Mouse (Mus musculus): ENCODE results near the gene S100a6.

S100a6 gene

GRCm38 (mm10) chr3:90626266-90627021, 13.8 kb downstream of the S100a6 start:
- no peak for DNase-seq (ENCODE audit: low spot score)

GRCm38 (mm10) chr3:90627366-90627765, 14.7 kb downstream of the S100a6 start:
- no peak for DNase-seq (ENCODE audit: low spot score)

- DNase-seq (ENCODE audit: low spot score) = peak; percentile 26
Measured at GRCm38 (mm10) chr3:90627807-90628206, 15.1 kb downstream of the S100a6 start.

- DNase-seq (ENCODE audit: low spot score) = no peak
Measured at GRCm38 (mm10) chr3:90629298-90629697, 16.6 kb downstream of the S100a6 start.

GRCm38 (mm10) chr3:90631984-90632383, 19.3 kb downstream of the S100a6 start:
- no peak for DNase-seq (ENCODE audit: low spot score)

DNA sequence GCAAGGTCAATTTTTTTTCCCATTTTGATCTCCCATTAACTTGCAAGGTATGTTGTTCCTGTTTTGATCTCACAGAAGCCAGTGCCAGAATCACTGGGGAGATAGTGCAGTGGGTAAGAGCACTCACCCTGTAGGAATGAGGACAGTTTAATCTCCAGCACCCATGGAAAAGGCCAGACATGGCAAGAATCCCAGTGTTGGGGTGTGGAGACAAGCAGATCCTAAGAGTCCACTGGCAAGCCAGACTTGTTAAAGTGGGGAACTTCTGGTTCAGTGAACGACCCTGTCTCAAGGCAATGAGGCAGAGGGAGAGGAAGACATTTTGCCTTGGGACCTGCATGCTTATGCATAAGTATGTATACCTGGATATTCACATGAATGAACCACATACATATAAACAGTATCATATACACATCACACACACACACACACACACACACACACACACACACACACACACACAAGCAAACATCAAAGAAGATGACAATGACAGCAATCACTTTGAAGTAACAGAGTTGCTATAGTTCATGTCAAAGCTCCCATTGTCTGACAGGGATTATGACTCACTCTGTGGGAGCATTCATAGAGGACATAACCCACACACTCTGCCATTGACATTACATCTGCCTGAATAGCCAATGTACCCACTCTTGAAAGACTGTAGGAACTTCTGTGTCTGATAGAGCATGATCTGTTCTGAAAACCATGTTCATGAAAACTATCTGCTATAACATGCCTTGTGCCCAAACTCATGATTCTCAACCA, 26.0 kb downstream of the S100a6 start:
- no peak for DNase-seq (ENCODE audit: low spot score)

- peak; percentile 55 for DNase-seq (ENCODE audit: low spot score)
Measured at GRCm38 (mm10) chr3:90639511-90640154, 27.0 kb downstream of the S100a6 start.

- DNase-seq (ENCODE audit: low spot score) = no peak
Measured at GRCm38 (mm10) chr3:90640981-90641380, 28.3 kb downstream of the S100a6 start.

- DNase-seq (ENCODE audit: low spot score) = peak; percentile 47
Measured at GRCm38 (mm10) chr3:90644220-90644619, 31.5 kb downstream of the S100a6 start.

- DNase-seq (ENCODE audit: low spot score) = no peak
Measured at GRCm38 (mm10) chr3:90647291-90647690, 34.6 kb downstream of the S100a6 start.

GRCm38 (mm10) chr3:90648981-90649380, 36.3 kb downstream of the S100a6 start:
- no peak for DNase-seq (ENCODE audit: low spot score)

- DNase-seq (ENCODE audit: low spot score) = no peak
Measured at GRCm38 (mm10) chr3:90649832-90650231, 37.1 kb downstream of the S100a6 start.

DNA sequence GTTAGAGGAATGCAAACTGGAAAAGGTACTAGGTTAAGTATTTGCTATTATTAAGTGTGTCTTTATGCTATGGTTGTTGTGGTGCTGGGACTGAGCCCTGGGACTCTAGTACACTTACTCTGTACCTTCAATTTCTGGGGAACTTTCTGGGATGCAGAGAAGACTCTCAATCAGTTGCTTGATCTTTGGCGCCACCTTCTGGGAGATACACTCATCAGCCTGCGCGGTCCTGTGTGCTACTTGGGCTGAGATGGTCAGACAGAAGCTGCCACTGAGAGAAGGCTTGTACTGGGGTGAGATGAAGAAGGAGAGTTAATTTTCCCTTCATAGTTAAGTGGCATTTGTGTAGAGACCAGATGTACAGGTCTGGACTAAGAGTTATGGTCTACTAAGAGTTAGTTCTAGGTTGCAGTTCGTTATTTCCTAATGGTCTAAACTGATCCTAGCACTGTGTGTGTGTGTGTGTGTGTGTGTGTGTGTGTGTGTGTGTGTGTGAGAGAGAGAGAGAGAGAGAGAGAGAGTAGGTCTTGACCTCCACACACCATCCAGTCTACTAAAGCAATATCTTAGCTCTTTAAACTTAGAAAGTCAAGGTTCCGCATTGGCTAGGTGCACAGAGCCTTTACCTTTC, 40.3 kb downstream of the S100a6 start:
- DNase-seq (ENCODE audit: low spot score) = peak; percentile 93

GRCm38 (mm10) chr3:90653717-90654116, 41.0 kb downstream of the S100a6 start, which contains the start of gene S100a7a:
Gene S100a7a (plus strand): TSS chr3:90654017.
- DNase-seq (ENCODE audit: low spot score) = no peak

DNA sequence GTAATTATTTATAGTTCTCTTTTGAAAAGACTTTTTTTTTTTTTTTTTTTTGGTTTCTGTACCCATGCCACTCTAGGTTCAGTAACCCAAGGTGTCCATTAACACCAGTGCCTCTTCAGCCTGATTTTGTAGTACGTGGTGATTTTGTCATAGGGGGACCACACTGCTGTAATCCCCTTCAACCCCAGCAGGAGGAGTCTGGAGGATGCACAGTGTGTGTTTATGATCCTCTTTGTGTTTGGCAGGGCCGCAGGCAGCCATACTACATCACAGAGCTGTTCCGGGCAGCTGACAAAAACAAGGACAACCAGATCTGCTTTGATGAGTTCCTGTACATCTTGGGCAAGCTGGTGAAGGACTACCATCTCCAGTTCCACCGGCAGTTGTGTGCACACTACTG, 44.7 kb downstream of the S100a6 start:
- DNase-seq (ENCODE audit: low spot score) = peak; percentile 7

DNA sequence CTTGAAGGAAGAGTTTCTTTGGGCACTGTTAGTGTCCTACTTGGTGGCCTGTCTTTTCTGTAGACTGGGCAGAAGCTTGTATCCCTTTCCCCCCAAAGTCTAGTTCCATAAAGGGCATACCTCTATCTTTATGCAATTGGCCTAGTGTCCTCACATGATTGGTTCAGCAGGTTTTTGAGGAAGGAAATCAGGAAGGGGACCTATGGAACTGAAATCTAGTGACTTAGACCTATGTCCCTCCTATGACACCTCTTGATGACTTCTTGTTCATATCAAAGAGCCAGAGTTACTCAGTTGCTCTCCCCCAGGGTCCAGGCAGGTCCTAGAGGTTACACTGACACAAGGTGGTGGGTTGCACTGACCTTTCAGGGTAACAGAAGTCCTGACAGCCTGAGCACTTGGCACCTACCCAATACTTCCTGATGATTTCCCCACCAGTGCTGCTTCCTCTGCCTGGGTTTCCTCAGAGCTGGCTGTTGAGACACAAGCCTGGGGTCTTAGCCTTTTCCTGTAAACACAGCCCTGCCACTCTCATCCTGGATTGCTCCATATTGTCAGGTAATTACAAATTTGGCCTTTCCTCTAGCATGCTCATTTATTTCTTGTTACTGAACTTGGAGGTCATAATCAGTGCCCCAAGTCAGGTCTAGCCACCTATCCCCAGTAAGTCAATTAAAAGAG, 46.8 kb downstream of the S100a6 start:
- DNase-seq (ENCODE audit: low spot score) = no peak

DNA sequence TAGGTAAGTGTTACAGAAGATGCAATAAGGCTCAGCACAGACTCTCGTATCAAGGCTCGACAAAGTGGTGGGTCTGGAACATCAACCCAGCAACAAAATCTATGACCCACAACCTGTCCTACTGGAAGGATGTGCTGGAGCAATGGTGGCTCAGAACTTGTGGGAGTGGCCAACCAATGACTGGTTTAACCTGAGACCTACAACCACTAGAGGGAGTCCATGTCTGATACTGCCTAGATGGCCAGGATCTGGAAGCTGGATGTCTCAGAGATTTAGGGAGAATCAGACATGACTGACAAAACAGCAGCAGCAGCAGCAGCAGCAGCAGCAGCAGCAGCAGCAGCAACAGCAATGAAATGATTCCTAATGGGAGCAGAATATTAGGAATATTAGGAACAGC, 51.5 kb downstream of the S100a6 start:
- DNase-seq (ENCODE audit: low spot score) = peak; percentile 26

DNA sequence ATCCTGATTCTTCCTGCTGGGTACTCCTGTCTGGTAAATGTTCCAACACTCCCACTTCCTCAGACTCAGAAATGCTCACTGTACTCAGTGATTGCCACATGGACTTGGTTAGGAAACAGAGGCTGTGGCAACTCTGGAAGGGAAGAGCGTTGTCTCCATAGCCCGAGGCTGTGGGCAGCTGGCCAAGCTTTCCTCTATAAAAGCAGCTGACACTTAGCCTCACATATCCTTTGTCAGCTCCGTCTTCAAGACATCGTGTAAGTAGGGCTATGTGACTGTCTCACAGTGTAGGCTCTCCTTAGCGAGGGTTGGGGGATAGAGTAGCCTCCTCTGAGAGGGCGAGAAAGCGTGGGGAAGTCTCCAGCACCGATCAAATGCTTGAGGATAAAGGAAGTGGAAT, 56.2 kb downstream of the S100a6 start, which contains the start of gene S100a8:
Gene S100a8, plus strand, starts transcription at position 133 of the 400 bp plus-strand sequence.
- DNase-seq (ENCODE audit: low spot score) = no peak
